Comparison of ENCODE assay signal across 8 mouse cellular contexts in the genomic region with DNA sequence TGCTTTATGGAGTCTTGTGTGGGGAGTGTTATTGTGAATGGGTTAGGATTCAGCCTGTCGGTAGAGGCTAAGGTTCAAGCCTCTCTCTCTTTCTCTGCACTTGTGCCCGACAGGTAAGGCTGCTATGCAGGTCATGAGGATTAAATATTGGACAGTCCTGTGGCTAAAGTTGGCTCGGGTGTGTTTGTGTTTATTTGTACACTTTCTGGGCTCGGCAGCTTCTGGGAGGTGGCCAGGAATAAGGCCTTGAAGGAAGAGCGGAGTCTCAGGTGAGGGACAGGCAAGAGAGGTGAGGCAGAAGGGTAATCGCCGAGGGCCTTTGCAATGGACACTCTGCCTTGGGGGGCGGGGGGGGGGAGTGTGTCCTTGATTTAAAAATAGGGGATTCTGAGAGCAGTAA. TPM values are rescaled to one million over a fixed set of nuclear protein-coding genes. Genes with fewer than 3 reads are reported as not detected.
DNase-seq lines count a peak whose midpoint lies in the region; ATAC-seq and TF ChIP-seq lines count a peak whose summit lies in the region.
"Had no signal": no experiment of that assay in that cellular context is flagged by ENCODE, and none has a peak within 500 bp of the region (broad histone marks: within the 10 kb centered on the region; RNA-seq: fewer than 3 reads in every experiment).

No protein-coding gene starts in this region.

- H3K4me1 ChIP-seq in heart, embryonic 14.5 days (ENCODE audit: control insufficient read depth in 2 of 2, insufficient read depth in 2 of 2, low read length in 2 of 2): peaks cover 15 to 36% of the 10 kb centered on the region in 2 experiments
- H3K4me1 ChIP-seq in brown adipose tissue, adult 24 weeks (ENCODE audit: control insufficient read depth, insufficient read depth, insufficient read length, low read length): peaks cover 8% of the 10 kb centered on the region; the same call in 1 of the 2 replicates
- peaks cover 17% of the 10 kb centered on the region; the same call in 1 of the 2 replicates for H3K4me1 ChIP-seq in embryonic fibroblast, embryonic 13.5 days (ENCODE audit: control insufficient read depth, insufficient read depth, low read length)

- no peak for ATAC-seq in heart, embryonic 14.5 days (ENCODE audit: insufficient number of reproducible peaks, insufficient read depth, low FRiP score, low read depth)

- no peak overlapping the region; a peak in 1 of 4 replicates for H3K4me3 ChIP-seq in heart, embryonic 14.5 days (ENCODE audit: control insufficient read depth in 1 of 2, insufficient read depth in 1 of 2, low read depth in 1 of 2, low read length in 2 of 2)
- H3K4me3 ChIP-seq in brown adipose tissue, adult 24 weeks (ENCODE audit: insufficient read depth, low read depth, low read length): peak overlapping the region; percentile 90
- peak overlapping the region; percentile 82; the same call in 1 of the 2 replicates for H3K4me3 ChIP-seq in embryonic fibroblast, embryonic 13.5 days (ENCODE audit: insufficient read depth, low read length)

- H3K27me3 ChIP-seq in heart, embryonic 14.5 days (ENCODE audit: control insufficient read depth, insufficient read depth, low read length): no peaks in the 10 kb centered on the region

- H3K9ac ChIP-seq in heart, embryonic 14.5 days (ENCODE audit: low read length): peak overlapping the region; percentile 38; the same call in 1 of the 2 replicates

- DNase-seq in heart, adult 18-20 months: no peak
- peak; percentile 35 for DNase-seq in kidney, postnatal 14 days
- no peak for DNase-seq in right cerebral cortex, adult 2 months (ENCODE audit: low spot score in 2 of 2)
- DNase-seq in embryo, embryonic 11 days: no peak

- H3K36me3 ChIP-seq in heart, embryonic 14.5 days (ENCODE audit: control insufficient read depth, insufficient read depth, low read length): peaks cover 7% of the 10 kb centered on the region; the same call in 1 of the 2 replicates
- H3K36me3 ChIP-seq: forebrain, embryonic 10.5 days had no signal

- H3K27ac ChIP-seq in heart, embryonic 14.5 days (replicated peaks in 1 of 2; ENCODE audit: control insufficient read depth in 1 of 2, insufficient read depth in 1 of 2, low read depth in 2 of 2, low read length in 2 of 2): no peak overlapping the region
- peak overlapping the region; percentile 48; the same call in 1 of the 2 replicates for H3K27ac ChIP-seq in brown adipose tissue, adult 24 weeks (replicated peaks; ENCODE audit: low read depth, low read length)
- H3K27ac ChIP-seq in embryonic fibroblast, embryonic 13.5 days (ENCODE audit: insufficient read depth, low read length): no peak overlapping the region
- H3K27ac ChIP-seq: forebrain, embryonic 10.5 days had no signal

- H3K4me2 ChIP-seq in heart, embryonic 14.5 days (ENCODE audit: low read length): peak overlapping the region; percentile 86

- H3K9me3 ChIP-seq in heart, embryonic 14.5 days (ENCODE audit: control insufficient read depth, low read length): no peaks in the 10 kb centered on the region
- H3K9me3 ChIP-seq: forebrain, embryonic 10.5 days had no signal

- TF ChIP-seq CTCF in embryonic fibroblast, embryonic 13.5 days (IDR thresholded peaks at IDR 0.05; ENCODE audit: borderline replicate concordance, insufficient read depth, low read length): no peak

- no peak for TF ChIP-seq POLR2A in embryonic fibroblast, embryonic 13.5 days (IDR thresholded peaks at IDR 0.05; ENCODE audit: low read depth, low read length)

- WGBS in heart, embryonic 14.5 days: 79% methylated on average over 8 of the region's 8 CpGs

RNA-seq across cellular contexts. Expression of a gene that starts 1.9 kb away (rescaled TPM):
- polyA plus RNA-seq in heart, embryonic 14.5 days (2014; fragmentation: Nextera tagmentation; extraction: Ambion mirVana): 51.9 and 54.3 TPM in 2 replicates
- total RNA-seq in heart, adult 18-20 months (2021): 10 to 100 TPM; 31.4 to 55.0 TPM
- polyA plus RNA-seq in brown adipose tissue, adult 24 weeks (2012; ENCODE audit: insufficient read depth, insufficient read length, missing spikeins): 30.4 and 48.6 TPM in 2 replicates
- polyA plus RNA-seq in embryonic fibroblast, embryonic 13.5 days (2011; ENCODE audit: insufficient read length, low read depth, missing spikeins): 230 and 252 TPM in 2 replicates

RNA-seq across cellular contexts. Expression of a gene that starts 19.3 kb away (rescaled TPM):
- 8.1 TPM in 2 replicates for polyA plus RNA-seq in heart, embryonic 14.5 days (2014; fragmentation: Nextera tagmentation; extraction: Ambion mirVana)
- total RNA-seq in heart, adult 18-20 months (2021): 10 to 100 TPM; 13.6 to 17.2 TPM
- 6.6 and 16.6 TPM in 2 replicates for polyA plus RNA-seq in brown adipose tissue, adult 24 weeks (2012; ENCODE audit: insufficient read depth, insufficient read length, missing spikeins)
- polyA plus RNA-seq in embryonic fibroblast, embryonic 13.5 days (2011; ENCODE audit: insufficient read length, low read depth, missing spikeins): 8.2 and 12.8 TPM in 2 replicates

RNA-seq across cellular contexts. Expression of a gene that starts 33.7 kb away (rescaled TPM):
- polyA plus RNA-seq in heart, embryonic 14.5 days (2014; fragmentation: Nextera tagmentation; extraction: Ambion mirVana): 17.5 and 19.9 TPM in 2 replicates
- total RNA-seq in heart, adult 18-20 months (2021): 1 to 10 TPM; 8.1 to 9.8 TPM
- polyA plus RNA-seq in brown adipose tissue, adult 24 weeks (2012; ENCODE audit: insufficient read depth, insufficient read length, missing spikeins): 3.6 and 4.8 TPM in 2 replicates
- polyA plus RNA-seq in embryonic fibroblast, embryonic 13.5 days (2011; ENCODE audit: insufficient read length, low read depth, missing spikeins): 12.5 and 13.0 TPM in 2 replicates

RNA-seq across cellular contexts. Expression of a gene that starts 42.1 kb away (rescaled TPM):
- polyA plus RNA-seq in heart, embryonic 14.5 days (2014; fragmentation: Nextera tagmentation; extraction: Ambion mirVana): 13.9 and 14.0 TPM in 2 replicates
- 10 to 100 TPM; 11.4 to 14.3 TPM for total RNA-seq in heart, adult 18-20 months (2021)
- polyA plus RNA-seq in brown adipose tissue, adult 24 weeks (2012; ENCODE audit: insufficient read depth, insufficient read length, missing spikeins): 10.8 and 14.4 TPM in 2 replicates
- polyA plus RNA-seq in embryonic fibroblast, embryonic 13.5 days (2011; ENCODE audit: insufficient read length, low read depth, missing spikeins): 4.6 TPM in 2 replicates

RNA-seq across cellular contexts. Expression of a gene that starts 42.2 kb away (rescaled TPM):
- 611 and 670 TPM in 2 replicates for polyA plus RNA-seq in heart, embryonic 14.5 days (2014; fragmentation: Nextera tagmentation; extraction: Ambion mirVana)
- total RNA-seq in heart, adult 18-20 months (2021): 100 to 1,000 TPM; 214 to 228 TPM
- polyA plus RNA-seq in brown adipose tissue, adult 24 weeks (2012; ENCODE audit: insufficient read depth, insufficient read length, missing spikeins): 232 and 572 TPM in 2 replicates
- 411 and 552 TPM in 2 replicates for polyA plus RNA-seq in embryonic fibroblast, embryonic 13.5 days (2011; ENCODE audit: insufficient read length, low read depth, missing spikeins)

Comparison
In these comparisons a context has a peak if more than half of its experiments do, and no peak if none do; other contexts are left out.
1. H3K4me3 ChIP-seq: peak in brown adipose tissue, adult 24 weeks (single experiment) and embryonic fibroblast, embryonic 13.5 days (single experiment); none in heart, embryonic 14.5 days (0 of 2).